Comparison of ENCODE assay signal across 8 mouse cellular contexts in the genomic region with DNA sequence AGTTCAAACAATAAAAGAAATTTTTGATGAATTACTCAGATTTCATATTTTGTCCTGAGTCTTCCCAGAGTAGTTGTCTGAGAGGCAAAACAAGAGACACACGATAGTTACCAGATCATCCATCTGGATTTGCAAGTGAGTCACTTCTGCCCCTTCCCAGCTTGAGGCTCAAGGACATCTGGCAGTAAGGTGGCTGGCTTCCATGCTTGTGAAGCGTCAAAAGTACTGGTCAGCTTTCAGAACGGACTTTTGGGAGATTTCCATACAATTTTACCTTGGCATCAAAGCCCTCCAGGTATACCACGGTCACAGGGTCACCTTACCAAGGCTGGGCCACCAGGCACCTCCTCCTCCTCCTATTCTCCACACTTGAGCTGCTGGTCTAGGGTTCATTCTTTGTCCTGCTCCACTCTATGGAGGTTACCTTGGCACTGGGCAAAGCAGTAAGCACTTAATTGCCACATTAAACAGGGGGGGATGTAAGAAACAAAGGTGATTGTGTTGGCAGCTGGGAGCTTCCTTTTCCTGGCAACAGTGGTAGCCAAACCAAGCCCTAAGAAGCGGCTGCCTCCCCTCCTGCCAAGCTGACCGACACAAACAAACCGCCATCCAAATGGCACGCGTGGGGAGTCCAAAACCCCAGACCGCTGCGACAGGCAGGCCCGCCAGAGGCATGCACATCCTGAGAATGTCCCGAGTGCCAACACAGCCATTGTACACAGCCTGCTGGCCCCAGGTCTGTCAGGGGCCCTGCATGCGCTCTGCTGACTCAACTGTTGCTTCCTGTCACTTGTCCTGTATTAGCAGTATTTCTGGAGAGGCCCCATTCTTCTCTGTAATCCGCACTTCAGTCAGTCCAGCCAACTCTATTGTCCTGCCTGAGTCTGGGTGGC. TPM values are rescaled to one million over a fixed set of nuclear protein-coding genes. Genes with fewer than 3 reads are reported as not detected.
DNase-seq lines count a peak whose midpoint lies in the region; ATAC-seq lines count a peak whose summit lies in the region.

No protein-coding gene starts in this region.

- peak; percentile 68 for ATAC-seq in forebrain, embryonic 15.5 days (replicated peaks)
- ATAC-seq in hindbrain, embryonic 16.5 days = peak; percentile 82
- ATAC-seq in midbrain, embryonic 15.5 days (replicated peaks) = peak; percentile 63
- ATAC-seq in activated CD4-positive, CD25-positive, alpha-beta regulatory T cell, adult 4 months = no peak

- peaks cover 56% of the 10 kb centered on the region for H3K4me1 ChIP-seq in forebrain, embryonic 15.5 days
- peaks cover 30% of the 10 kb centered on the region for H3K4me1 ChIP-seq in hindbrain, embryonic 16.5 days (ENCODE audit: control insufficient read depth, insufficient read depth, low read depth, low read length)
- peaks cover 60% of the 10 kb centered on the region for H3K4me1 ChIP-seq in midbrain, embryonic 15.5 days

- 12% methylated on average over 15 of the region's 15 CpGs for WGBS in forebrain, embryonic 15.5 days
- WGBS in hindbrain, embryonic 16.5 days = 17% methylated on average over 15 of the region's 15 CpGs
- 14% methylated on average over 15 of the region's 15 CpGs for WGBS in midbrain, embryonic 15.5 days

- no peaks in the 10 kb centered on the region for H3K9me3 ChIP-seq in forebrain, embryonic 15.5 days
- H3K9me3 ChIP-seq in hindbrain, embryonic 16.5 days (ENCODE audit: control insufficient read depth, low read length) = no peaks in the 10 kb centered on the region
- no peaks in the 10 kb centered on the region for H3K9me3 ChIP-seq in midbrain, embryonic 15.5 days

- peaks cover 4% of the 10 kb centered on the region; the same call in 1 of the 2 replicates for H3K27me3 ChIP-seq in forebrain, embryonic 15.5 days
- H3K27me3 ChIP-seq in hindbrain, embryonic 16.5 days (replicated peaks; ENCODE audit: control insufficient read depth, insufficient read depth, low read length) = no peaks in the 10 kb centered on the region
- H3K27me3 ChIP-seq in midbrain, embryonic 15.5 days (replicated peaks) = no peaks in the 10 kb centered on the region

- H3K36me3 ChIP-seq in forebrain, embryonic 15.5 days = no peaks in the 10 kb centered on the region
- no peaks in the 10 kb centered on the region for H3K36me3 ChIP-seq in hindbrain, embryonic 16.5 days (ENCODE audit: control insufficient read depth, insufficient read depth, low read length)
- no peaks in the 10 kb centered on the region for H3K36me3 ChIP-seq in midbrain, embryonic 15.5 days (replicated peaks)

- H3K4me3 ChIP-seq in forebrain, embryonic 15.5 days = no peak overlapping the region
- H3K4me3 ChIP-seq in hindbrain, embryonic 16.5 days (ENCODE audit: low read length) = no peak overlapping the region
- H3K4me3 ChIP-seq in midbrain, embryonic 15.5 days = no peak overlapping the region

- peak; percentile 34 for DNase-seq in retina, postnatal 1 day
- DNase-seq in retina, embryonic 14.5 days (ENCODE audit: low spot score) = no peak
- DNase-seq in left cerebral cortex, adult 8-10 months (ENCODE audit: low spot score in 2 of 2) = no peak
- no peak for DNase-seq in left cerebral cortex, adult 11 months (ENCODE audit: low spot score)

- no peak overlapping the region for H3K9ac ChIP-seq in forebrain, embryonic 15.5 days (replicated peaks)
- no peak overlapping the region for H3K9ac ChIP-seq in hindbrain, embryonic 16.5 days (ENCODE audit: low read depth, low read length)
- no peak overlapping the region for H3K9ac ChIP-seq in midbrain, embryonic 15.5 days

- no peak overlapping the region for H3K4me2 ChIP-seq in forebrain, embryonic 15.5 days (replicated peaks)
- H3K4me2 ChIP-seq in hindbrain, embryonic 16.5 days (ENCODE audit: low read length) = 0 out of 2 replicates have a peak overlapping the region, but pooled peaks have one; percentile 16
- H3K4me2 ChIP-seq in midbrain, embryonic 15.5 days = peak overlapping the region; percentile 23; the same call in 1 of the 2 replicates

- no peak overlapping the region for H3K27ac ChIP-seq in forebrain, embryonic 15.5 days (replicated peaks)
- no peak overlapping the region for H3K27ac ChIP-seq in hindbrain, embryonic 16.5 days (ENCODE audit: low read depth, low read length)
- no peak overlapping the region for H3K27ac ChIP-seq in midbrain, embryonic 15.5 days

RNA-seq across cellular contexts. Expression of a gene that starts 6.9 kb away (rescaled TPM):
- 10.0 and 11.2 TPM in 2 replicates for polyA plus RNA-seq in forebrain, embryonic 15.5 days (2015; fragmentation: Nextera tagmentation; extraction: Ambion mirVana)
- 5.1 and 9.2 TPM in 2 replicates for polyA plus RNA-seq in hindbrain, embryonic 16.5 days (2015; fragmentation: Nextera tagmentation; extraction: Ambion mirVana)
- polyA plus RNA-seq in midbrain, embryonic 15.5 days (2015; fragmentation: Nextera tagmentation; extraction: Ambion mirVana) = 11.7 and 12.6 TPM in 2 replicates
- total RNA-seq in left cerebral cortex, adult 8-10 months (2022) = 1 to 10 TPM; 7.1 to 8.0 (median 7.5) TPM
- under 1 TPM; 0.17 to 0.24 TPM for polyA plus RNA-seq in activated CD4-positive, CD25-positive, alpha-beta regulatory T cell, adult 4 months (2017; shearing (Covaris generic))
